Mouse (Mus musculus): ENCODE measurements around the gene Nxpe5. TPM values are rescaled to one million over a fixed set of nuclear protein-coding genes. Genes with fewer than 3 reads are reported as not detected.

Nxpe5 gene
- polyA plus RNA-seq, 1 experiment, result 0.33 TPM

- no peak overlapping the region for H3K27ac ChIP-seq (ENCODE audit: insufficient read depth, low read depth, low read length)
- 4% methylated on average over 6 of the region's 6 CpGs for WGBS
- no peaks in the 10 kb centered on the region for H3K36me3 ChIP-seq (ENCODE audit: control insufficient read depth, insufficient read depth, low read length)
- peaks cover 4% of the 10 kb centered on the region; the same call in 1 of the 2 replicates for H3K4me1 ChIP-seq (ENCODE audit: control insufficient read depth, insufficient read depth, low read length)
- H3K4me3 ChIP-seq (ENCODE audit: insufficient read depth, low read depth, low read length), result peak overlapping the region; percentile 71
- no peaks in the 10 kb centered on the region for H3K27me3 ChIP-seq (replicated peaks; ENCODE audit: control insufficient read depth, insufficient read depth, low read length)
- TF ChIP-seq POLR2A (IDR thresholded peaks at IDR 0.05; ENCODE audit: low read depth, low read length) (no peak), CTCF (conservative IDR thresholded peaks at IDR 0.05; ENCODE audit: insufficient read depth, insufficient read length, low read depth, low read length) (no peak)
- peak; percentile 26 for DNase-seq
Observed at GRCm38 (mm10) chr5:138264207-138264578, 38.5 kb downstream of the Nxpe5 start.

DNA sequence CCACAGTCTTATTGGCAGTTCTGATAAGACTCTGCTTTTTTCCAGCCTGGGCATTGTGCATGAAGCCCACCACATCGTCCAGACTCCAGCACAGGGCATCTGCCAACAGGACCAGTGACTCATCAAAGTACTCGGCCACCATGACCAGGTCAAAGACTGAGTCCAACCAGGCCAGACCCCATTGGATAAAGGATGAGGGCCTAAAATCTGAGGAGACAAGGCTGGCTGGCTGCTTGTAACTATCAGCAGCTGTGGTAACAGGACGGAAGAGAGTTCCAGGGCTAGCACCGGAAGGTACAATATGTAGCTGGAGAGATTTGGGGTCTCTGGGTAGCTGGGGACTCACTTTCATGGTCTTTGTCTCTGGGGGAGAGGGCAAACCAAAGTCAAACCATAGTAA is 40.0 kb downstream of the Nxpe5 start:
- H3K4me3 ChIP-seq (ENCODE audit: insufficient read depth, low read depth, low read length), result no peak overlapping the region
- TF ChIP-seq CTCF (conservative IDR thresholded peaks at IDR 0.05; ENCODE audit: insufficient read depth, insufficient read length, low read depth, low read length) (no peak), POLR2A (IDR thresholded peaks at IDR 0.05; ENCODE audit: low read depth, low read length) (no peak)
- H3K27me3 ChIP-seq (replicated peaks; ENCODE audit: control insufficient read depth, insufficient read depth, low read length), result no peaks in the 10 kb centered on the region
- no peak overlapping the region for H3K27ac ChIP-seq (ENCODE audit: insufficient read depth, low read depth, low read length)
- H3K4me1 ChIP-seq (ENCODE audit: control insufficient read depth, insufficient read depth, low read length), result peaks cover 4% of the 10 kb centered on the region; the same call in 1 of the 2 replicates
- DNase-seq, result no peak
- WGBS, result 94% methylated on average over 4 of the region's 4 CpGs
- no peaks in the 10 kb centered on the region for H3K36me3 ChIP-seq (ENCODE audit: control insufficient read depth, insufficient read depth, low read length)

GRCm38 (mm10) chr5:138267114-138267513 is 41.4 kb downstream of the Nxpe5 start:
- H3K36me3 ChIP-seq (ENCODE audit: control insufficient read depth, insufficient read depth, low read length), result no peaks in the 10 kb centered on the region
- peaks cover 4% of the 10 kb centered on the region; the same call in 1 of the 2 replicates for H3K4me1 ChIP-seq (ENCODE audit: control insufficient read depth, insufficient read depth, low read length)
- no peak overlapping the region for H3K4me3 ChIP-seq (ENCODE audit: insufficient read depth, low read depth, low read length)
- WGBS, result 89% methylated on average over 3 of the region's 3 CpGs
- DNase-seq, result no peak
- no peaks in the 10 kb centered on the region for H3K27me3 ChIP-seq (replicated peaks; ENCODE audit: control insufficient read depth, insufficient read depth, low read length)
- no peak overlapping the region for H3K27ac ChIP-seq (ENCODE audit: insufficient read depth, low read depth, low read length)
- TF ChIP-seq CTCF (conservative IDR thresholded peaks at IDR 0.05; ENCODE audit: insufficient read depth, insufficient read length, low read depth, low read length) (no peak), POLR2A (IDR thresholded peaks at IDR 0.05; ENCODE audit: low read depth, low read length) (no peak)

GRCm38 (mm10) chr5:138268980-138269379 is 43.3 kb downstream of the Nxpe5 start:
- 80% methylated on average over 4 of the region's 4 CpGs for WGBS
- Histone ChIP-seq H3K27me3 (replicated peaks; ENCODE audit: control insufficient read depth, insufficient read depth, low read length) (no peaks in the 10 kb centered on the region), H3K4me1 (ENCODE audit: control insufficient read depth, insufficient read depth, low read length) (no peaks in the 10 kb centered on the region), H3K27ac (ENCODE audit: insufficient read depth, low read depth, low read length) (no peak overlapping the region), H3K4me3 (ENCODE audit: insufficient read depth, low read depth, low read length) (no peak overlapping the region), H3K36me3 (ENCODE audit: control insufficient read depth, insufficient read depth, low read length) (no peaks in the 10 kb centered on the region)
- TF ChIP-seq POLR2A (IDR thresholded peaks at IDR 0.05; ENCODE audit: low read depth, low read length), result no peak
- no peak for TF ChIP-seq CTCF (conservative IDR thresholded peaks at IDR 0.05; ENCODE audit: insufficient read depth, insufficient read length, low read depth, low read length)
- DNase-seq, result no peak

DNA sequence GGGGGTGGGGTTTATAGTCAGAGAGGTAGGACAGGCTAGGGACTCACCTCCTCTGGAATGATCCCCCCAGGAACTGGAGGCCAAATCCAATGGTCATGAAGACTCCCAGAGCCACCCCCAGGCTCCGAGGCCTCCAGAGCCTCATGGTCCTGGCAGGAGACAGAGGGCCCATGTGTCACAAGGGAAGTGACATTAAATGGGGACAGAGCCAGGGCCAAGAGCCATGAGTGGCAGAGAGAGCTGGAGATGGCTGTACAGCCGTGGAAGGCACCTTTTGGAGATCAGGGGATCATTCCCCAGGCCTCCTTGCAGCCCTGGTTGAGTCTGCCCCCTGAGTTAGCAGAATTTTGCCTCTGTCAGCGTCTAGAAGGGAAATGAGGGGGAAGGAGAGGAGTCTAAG is 45.5 kb downstream of the Nxpe5 start:
- Histone ChIP-seq H3K36me3 (ENCODE audit: control insufficient read depth, insufficient read depth, low read length) (no peaks in the 10 kb centered on the region), H3K27me3 (replicated peaks; ENCODE audit: control insufficient read depth, insufficient read depth, low read length) (no peaks in the 10 kb centered on the region), H3K27ac (ENCODE audit: insufficient read depth, low read depth, low read length) (no peak overlapping the region), H3K4me1 (ENCODE audit: control insufficient read depth, insufficient read depth, low read length) (no peaks in the 10 kb centered on the region), H3K4me3 (ENCODE audit: insufficient read depth, low read depth, low read length) (no peak overlapping the region)
- no peak for DNase-seq
- TF ChIP-seq CTCF (conservative IDR thresholded peaks at IDR 0.05; ENCODE audit: insufficient read depth, insufficient read length, low read depth, low read length), result no peak
- no peak for TF ChIP-seq POLR2A (IDR thresholded peaks at IDR 0.05; ENCODE audit: low read depth, low read length)
- 37% methylated on average over 3 of the region's 3 CpGs for WGBS

GRCm38 (mm10) chr5:138272409-138272923 is 46.8 kb downstream of the Nxpe5 start, which contains the start of gene Gal3st4:
Gene Gal3st4 (minus strand): TSS chr5:138272840.
- no peaks in the 10 kb centered on the region for H3K36me3 ChIP-seq (ENCODE audit: control insufficient read depth, insufficient read depth, low read length)
- no peaks in the 10 kb centered on the region for H3K27me3 ChIP-seq (replicated peaks; ENCODE audit: control insufficient read depth, insufficient read depth, low read length)
- 6% methylated on average over 12 of the region's 12 CpGs for WGBS
- no peak for TF ChIP-seq CTCF (conservative IDR thresholded peaks at IDR 0.05; ENCODE audit: insufficient read depth, insufficient read length, low read depth, low read length)
- TF ChIP-seq POLR2A (IDR thresholded peaks at IDR 0.05; ENCODE audit: low read depth, low read length), result no peak
- no peak within 1 kb of the TSS for H3K27ac ChIP-seq (ENCODE audit: insufficient read depth, low read depth, low read length)
- no peaks in the 10 kb centered on the region for H3K4me1 ChIP-seq (ENCODE audit: control insufficient read depth, insufficient read depth, low read length)
- no peak for DNase-seq
- no peak within 1 kb of the TSS for H3K4me3 ChIP-seq (ENCODE audit: insufficient read depth, low read depth, low read length)

DNA sequence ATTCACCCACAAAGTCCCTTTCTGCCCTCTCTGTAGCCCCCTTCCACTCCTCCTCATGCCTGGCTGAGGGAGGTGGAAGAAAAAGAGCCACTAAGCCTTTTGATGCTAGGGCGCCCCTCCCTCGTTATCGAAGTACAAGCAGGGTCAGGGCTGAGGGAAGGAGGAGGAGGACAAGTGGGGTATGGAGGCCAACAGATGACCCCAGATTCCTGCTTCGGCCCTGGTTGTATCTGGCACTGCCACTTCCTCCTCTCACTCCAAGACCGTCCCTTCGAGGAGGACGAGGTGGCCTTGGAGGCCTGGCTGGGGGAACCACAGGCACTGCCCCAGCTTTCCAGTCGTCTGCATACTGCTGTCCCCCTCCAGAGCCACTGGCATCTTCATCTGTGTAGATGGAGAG is 48.5 kb downstream of the Nxpe5 start:
- no peak overlapping the region for H3K27ac ChIP-seq (ENCODE audit: insufficient read depth, low read depth, low read length)
- no peaks in the 10 kb centered on the region for H3K36me3 ChIP-seq (ENCODE audit: control insufficient read depth, insufficient read depth, low read length)
- TF ChIP-seq POLR2A (IDR thresholded peaks at IDR 0.05; ENCODE audit: low read depth, low read length) (no peak), CTCF (conservative IDR thresholded peaks at IDR 0.05; ENCODE audit: insufficient read depth, insufficient read length, low read depth, low read length) (no peak)
- no peak for DNase-seq
- WGBS, result 83% methylated on average over 8 of the region's 8 CpGs
- no peak overlapping the region for H3K4me3 ChIP-seq (ENCODE audit: insufficient read depth, low read depth, low read length)
- H3K4me1 ChIP-seq (ENCODE audit: control insufficient read depth, insufficient read depth, low read length), result no peaks in the 10 kb centered on the region
- no peaks in the 10 kb centered on the region for H3K27me3 ChIP-seq (replicated peaks; ENCODE audit: control insufficient read depth, insufficient read depth, low read length)

All from kidney, adult 2 months (tissue).